Mouse (Mus musculus) granulocyte monocyte progenitor cell, adult 5-6 weeks (primary cell): Measurements from ENCODE around the gene Zfp638. TPM values are rescaled to one million over a fixed set of nuclear protein-coding genes. Genes with fewer than 3 reads are reported as not detected.
"Not testable (repeated sequence)": the region's sequence is repeated elsewhere in the genome, so short reads cannot be mapped to it uniquely, and the experiment has no call there.

Experiments
- ATAC-seq: replicated peaks from 2 replicates; pipeline ENCODE4 v1.8.0; 2016; ENCODE audit warnings: mild to moderate bottlenecking, moderate TSS enrichment, inconsistent platforms; ENCODE audit not compliant: poor library complexity, severe bottlenecking
- total RNA-seq, 2 experiments: library from RNA; stranded (forward) in 1 of 2; stranded (reverse) in 1 of 2; fragments of 200-712, 200-1000 nt in 1 of 2; fragments of >200 nt in 1 of 2; fragmentation: Nextera tagmentation in 1 of 2; gene quantifications; 2 replicates each; pipeline ENCODE4 v1.2.3; 2014 to 2017

The Zfp638 gene
- total RNA-seq (2014; fragmentation: Nextera tagmentation), result 116 and 131 TPM in 2 replicates
- 139 and 140 TPM in 2 replicates for total RNA-seq (2017)

GRCm38 (mm10) chr6:83866954-83867597 is at the start of gene Zfp638:
TSS of gene Zfp638 (plus strand) at chr6:83867109.
- ATAC-seq, result peak; percentile 90

DNA sequence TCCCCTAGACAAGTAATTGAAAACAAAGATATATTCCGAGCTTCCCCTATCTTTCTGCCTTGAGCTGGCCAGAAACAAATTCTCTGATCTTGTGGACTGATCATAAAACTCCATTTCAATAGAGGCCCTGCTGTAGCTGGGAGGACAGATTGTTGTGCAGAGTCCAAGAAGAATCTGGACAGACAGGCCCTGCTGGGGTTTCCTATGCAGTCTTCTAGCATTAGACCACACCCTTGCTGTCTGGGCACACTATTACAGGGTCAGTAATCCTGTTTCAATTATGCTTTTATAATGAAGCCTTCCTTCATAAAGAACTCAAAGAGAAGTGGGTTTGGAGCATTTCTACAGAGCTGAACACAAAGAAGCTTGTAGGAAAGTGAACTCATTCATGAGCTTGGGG is 47.9 kb upstream of the Zfp638 start:
- ATAC-seq, result no peak

DNA sequence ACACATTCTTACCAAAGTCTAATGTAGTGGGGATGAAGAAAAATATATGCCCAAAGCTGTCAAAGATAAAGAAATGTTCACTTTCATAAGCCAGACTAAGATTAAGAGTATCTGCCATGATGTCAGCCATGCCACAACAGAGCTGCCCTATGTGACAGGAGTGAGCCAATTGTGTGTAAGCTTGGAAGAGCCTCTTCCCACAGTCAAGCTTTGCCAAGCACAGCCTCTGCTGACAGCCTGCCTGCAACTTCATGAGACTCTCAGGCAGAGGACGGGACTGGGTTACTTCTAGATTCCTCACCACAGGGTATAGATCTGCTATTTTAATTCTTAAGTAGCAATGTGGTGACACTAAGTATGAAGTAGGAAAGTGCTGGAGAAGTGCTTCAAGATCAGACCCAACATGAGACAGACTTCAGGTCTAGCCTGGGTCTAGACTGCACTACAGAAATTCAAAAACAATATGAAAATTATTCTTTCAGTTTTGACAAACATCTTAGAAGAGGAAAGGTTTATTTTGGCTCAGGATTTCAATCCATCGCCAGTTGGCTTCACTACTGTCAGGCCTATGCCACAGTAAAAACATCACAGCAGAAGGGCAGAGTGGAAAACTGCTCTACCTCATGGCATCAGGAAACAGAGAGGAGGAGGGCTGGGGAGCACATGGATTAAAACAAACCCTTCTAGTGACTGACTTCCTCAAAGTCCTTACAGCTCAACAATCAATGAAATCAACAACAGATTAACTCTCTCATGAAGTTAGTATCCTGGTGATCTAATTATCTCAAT is 46.0 kb upstream of the Zfp638 start:
- ATAC-seq, result no peak

GRCm38 (mm10) chr6:83821856-83822255 is 45.1 kb upstream of the Zfp638 start:
- ATAC-seq, result no peak

DNA sequence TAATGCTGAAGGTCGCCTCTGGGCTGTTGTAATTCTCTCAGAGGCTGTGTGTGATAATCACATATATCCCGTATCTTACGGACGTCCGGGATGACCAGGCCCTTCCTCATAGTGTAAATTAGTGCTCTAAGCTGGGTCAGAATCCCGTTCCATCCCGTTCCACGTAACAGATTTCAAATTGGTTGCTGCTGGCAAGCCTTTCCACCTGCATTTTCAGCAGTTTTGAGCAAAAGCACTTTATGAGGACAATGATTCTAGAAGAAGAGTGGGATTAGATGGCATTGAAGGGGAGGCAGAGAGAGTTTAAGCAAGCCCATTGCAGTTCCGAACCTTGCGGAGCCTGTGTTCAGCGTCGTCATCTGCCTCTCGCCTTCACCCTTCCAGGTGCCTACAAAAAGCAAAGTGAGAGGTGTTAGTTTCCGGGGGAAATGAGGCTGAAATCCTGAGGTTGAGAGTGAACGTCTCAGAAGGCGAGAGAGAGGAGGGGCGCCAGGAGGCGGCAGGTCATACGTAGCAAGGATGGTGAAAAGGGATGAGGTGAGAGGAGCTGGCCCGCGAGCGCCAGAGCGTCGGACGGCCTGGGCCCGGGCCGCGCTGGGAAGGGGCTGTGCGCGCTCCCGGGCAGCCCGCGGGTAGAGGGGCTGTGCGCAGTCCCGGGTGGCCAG is 35.8 kb upstream of the Zfp638 start:
- ATAC-seq, result no peak

GRCm38 (mm10) chr6:83831606-83832123 is 35.2 kb upstream of the Zfp638 start, which contains the start of gene Paip2b:
TSS of gene Paip2b (minus strand) at chr6:83831741.
- peak; percentile 97 for ATAC-seq

GRCm38 (mm10) chr6:83832393-83832792 is 34.5 kb upstream of the Zfp638 start:
- ATAC-seq, result not testable (repeated sequence)

- ATAC-seq, result no peak
These were observed 30.1 kb upstream of the Zfp638 start for GRCm38 (mm10) chr6:83836826-83837225.

- ATAC-seq, result no peak
These were observed 28.9 kb upstream of the Zfp638 start for GRCm38 (mm10) chr6:83838046-83838445.

DNA sequence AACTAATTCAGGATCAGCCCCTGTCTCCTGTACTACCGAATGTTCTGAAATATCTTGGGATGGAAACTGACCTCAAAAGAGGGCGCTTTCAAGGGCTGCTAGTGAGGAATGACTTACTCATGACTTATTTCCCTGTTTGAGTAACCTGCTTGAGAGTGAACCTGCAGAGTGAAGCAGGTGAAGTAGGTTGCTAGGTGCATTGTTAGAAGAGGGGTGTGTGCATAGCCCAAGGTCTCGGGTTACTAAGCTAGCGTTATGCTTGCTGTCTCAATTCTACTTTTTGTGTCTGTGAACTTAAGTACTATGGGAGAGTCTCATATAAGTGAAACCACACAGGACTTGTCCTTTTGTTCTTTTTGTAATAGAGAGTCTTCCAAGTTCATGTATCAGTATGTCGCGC is 26.8 kb upstream of the Zfp638 start:
- ATAC-seq, result no peak

- ATAC-seq, result peak; percentile 50; the same call in 1 of the 2 replicates
These were observed 22.0 kb upstream of the Zfp638 start for GRCm38 (mm10) chr6:83844913-83845312.

- no peak for ATAC-seq
These were observed 20.8 kb upstream of the Zfp638 start for GRCm38 (mm10) chr6:83846141-83846540.

DNA sequence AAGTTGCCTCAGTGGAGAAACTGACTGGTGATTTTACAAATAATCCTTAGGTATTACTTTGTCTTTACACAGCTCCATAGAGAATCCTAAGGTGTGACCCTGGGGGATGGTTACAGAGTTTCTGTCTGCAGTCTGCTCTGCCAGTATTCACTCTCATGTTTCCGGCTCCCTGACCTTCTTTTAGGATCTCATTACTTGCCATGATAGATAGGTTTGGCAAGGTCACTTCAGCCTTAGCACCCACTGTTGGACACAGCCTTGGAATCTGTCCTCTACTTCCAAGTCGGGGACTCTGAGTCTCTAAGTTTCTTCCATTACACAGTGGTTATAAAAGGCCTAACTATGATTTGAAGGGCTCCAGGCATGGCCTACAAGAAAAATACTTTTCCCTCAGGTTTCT is 17.5 kb upstream of the Zfp638 start:
- no peak for ATAC-seq

- no peak for ATAC-seq
These were observed 9.4 kb upstream of the Zfp638 start for GRCm38 (mm10) chr6:83857476-83857875.

DNA sequence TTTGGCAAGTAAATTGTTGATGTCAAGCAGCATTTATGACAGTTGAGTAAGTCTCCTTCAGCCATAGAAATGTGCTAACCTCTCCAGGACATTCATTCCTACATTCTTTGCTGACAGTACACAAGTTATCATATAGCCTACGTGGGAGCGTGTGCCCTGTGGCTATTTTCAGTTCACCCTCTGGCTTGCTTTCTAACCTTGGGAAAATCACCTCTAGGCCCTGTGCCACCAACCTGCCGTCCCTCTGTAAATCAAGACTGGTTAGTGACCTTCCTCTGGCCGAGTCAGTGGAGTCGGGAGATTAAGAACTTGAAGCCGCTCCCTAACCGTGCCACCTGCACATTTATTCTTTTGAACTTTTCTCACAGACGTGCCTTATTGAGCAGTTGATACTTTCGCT is 6.9 kb upstream of the Zfp638 start:
- no peak for ATAC-seq

DNA sequence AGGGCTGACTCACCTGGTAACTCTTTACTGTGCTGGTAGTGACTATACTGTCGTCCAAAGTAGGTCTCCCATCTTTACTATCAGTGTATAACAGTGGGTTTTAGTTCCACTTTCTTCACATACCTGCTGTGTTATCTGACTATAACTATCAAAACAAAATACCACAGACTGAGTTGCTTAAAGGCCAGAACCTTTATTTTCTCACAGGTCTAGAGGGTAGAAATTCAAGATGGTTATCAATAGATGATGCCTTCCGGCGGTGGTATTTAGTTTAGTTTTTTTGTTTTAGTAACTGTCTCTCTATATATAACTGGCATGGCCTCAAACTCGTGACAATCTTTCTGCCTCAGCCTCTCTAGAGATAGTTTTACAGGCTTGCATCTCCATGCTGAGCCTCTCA is 3.4 kb upstream of the Zfp638 start:
- ATAC-seq, result no peak

GRCm38 (mm10) chr6:83866423-83866822 is 486 bp upstream of the Zfp638 start:
- ATAC-seq, result no peak

DNA sequence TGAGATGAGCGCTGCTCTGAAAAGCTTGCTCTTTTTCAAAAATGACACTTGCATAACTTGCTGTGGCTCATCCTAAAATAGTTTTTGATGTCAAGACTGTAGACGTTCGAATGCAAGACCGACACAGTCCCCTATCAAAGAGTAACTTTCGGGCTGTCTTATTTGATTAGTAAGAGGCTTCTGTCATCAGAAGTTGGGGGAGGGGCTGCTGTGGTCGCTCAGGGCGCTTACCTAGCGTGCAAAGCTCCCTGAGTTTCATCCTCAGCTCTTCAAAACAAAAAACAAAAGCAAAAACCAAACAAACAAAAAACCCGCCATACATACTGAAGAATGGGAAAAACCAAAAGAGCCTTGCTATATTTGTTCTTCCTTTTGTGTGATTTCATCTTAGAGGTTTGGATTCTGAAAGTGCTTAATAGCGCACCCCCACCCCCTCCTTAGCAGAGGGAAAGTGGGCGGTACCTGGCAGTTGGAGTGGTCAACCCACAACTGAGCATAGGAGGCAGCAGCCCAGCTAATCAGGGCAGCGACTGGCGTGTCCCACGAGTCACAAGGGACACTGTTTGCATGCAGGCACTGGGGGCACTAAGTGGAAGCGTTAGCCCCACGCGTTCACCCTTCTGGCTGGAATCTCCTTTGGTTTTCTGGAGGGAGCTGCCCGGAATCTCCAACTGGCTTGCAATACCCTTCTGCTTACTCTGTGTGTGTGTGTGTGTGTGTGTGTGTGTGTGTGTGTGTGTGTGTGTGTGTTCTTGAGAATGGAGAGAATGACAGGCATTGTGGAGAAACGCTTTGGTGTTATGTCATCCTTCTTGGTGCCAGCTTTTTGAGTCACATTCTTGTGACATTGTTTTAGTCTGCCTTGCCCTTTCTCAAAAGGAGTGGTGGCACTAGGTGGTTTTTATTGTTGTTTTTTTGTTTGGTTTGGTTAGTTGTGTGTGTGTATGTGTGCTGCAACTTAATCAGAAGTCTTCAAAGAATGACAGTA is 983 bp downstream of the Zfp638 start:
- peak; percentile 81 for ATAC-seq

DNA sequence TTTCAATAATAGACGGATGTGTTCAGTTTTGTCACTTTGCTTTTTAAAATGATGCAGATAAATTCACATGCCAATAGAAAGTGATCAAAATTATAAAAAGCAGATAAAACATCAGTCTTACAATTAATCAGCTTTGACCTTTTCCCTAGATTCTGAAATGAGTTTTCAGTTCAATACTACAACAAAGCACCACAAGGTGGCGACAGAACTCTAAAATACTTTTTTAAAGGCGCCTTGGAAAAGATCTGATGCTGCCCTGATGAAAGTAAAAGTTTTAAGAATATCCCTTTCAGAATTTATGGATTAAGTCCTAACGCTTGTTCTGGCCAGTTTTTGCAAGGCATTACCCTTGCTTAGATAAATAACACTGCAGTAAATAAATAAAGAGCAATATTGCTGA is 12.9 kb downstream of the Zfp638 start:
- ATAC-seq, result peak; percentile 42; the same call in 1 of the 2 replicates

DNA sequence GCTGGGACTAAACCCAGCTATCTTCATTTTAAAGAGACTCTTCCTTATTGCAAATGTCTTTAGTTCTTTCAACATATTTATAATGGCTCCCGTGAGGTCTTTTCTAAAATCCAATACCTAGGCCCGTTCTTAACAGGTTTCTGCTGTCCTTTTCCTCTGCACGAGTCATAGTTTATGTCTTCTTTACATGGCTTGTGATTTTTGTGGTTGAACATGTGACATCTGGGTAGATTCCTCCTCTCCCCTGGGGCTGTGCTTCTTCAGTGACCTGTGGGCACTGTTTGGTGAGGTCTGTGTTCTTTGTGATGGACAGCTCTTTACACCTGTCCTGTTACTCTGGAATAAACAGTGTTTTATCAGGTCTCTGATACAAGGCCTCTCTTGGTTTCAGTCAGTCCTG is 19.9 kb downstream of the Zfp638 start:
- ATAC-seq, result no peak
